Mouse (Mus musculus) MEL (cell line): ENCODE measurements around the gene Mcoln1. TPM values are rescaled to one million over a fixed set of nuclear protein-coding genes. Genes with fewer than 3 reads are reported as not detected.
A peak's percentile ranks its signal among the peaks of the same experiment; 100 is the strongest.

ENCODE experiments used
- DNase-seq: peaks from one replicate; pipeline ENCODE4 v3.0.0; 2011; ENCODE audit warnings: low read depth, low spot score
- H3K27ac ChIP-seq: 2 replicates; pipeline ENCODE4 v1.5.1; 2012; ENCODE audit warnings: low read depth, mild to moderate bottlenecking, control low read depth, low read length, moderate library complexity; ENCODE audit not compliant: control insufficient read depth
- H3K27me3 ChIP-seq, 2 experiments: fragments of 150-350 bp in 1 of 2; sonication (generic) in 1 of 2; 2 replicates each; pipeline ENCODE4 v1.6.1; 2012; ENCODE audit warnings: low read length in 2 of 2, mild to moderate bottlenecking in 2 of 2, improper control_type of control experiment in 1 of 2, moderate library complexity in 1 of 2; ENCODE audit not compliant: insufficient read depth in 2 of 2, control insufficient read depth in 1 of 2
- H3K36me3 ChIP-seq, 2 experiments: 2 replicates each; pipeline ENCODE4 v1.6.1; 2012 to 2014; ENCODE audit warnings: low read length in 2 of 2, improper control_type of control experiment in 1 of 2, inconsistent platforms in 1 of 2, mild to moderate bottlenecking in 1 of 2; ENCODE audit not compliant: insufficient read depth in 2 of 2, control insufficient read depth in 1 of 2
- H3K4me1 ChIP-seq, 2 experiments: fragments of 150-350 bp in 1 of 2; sonication (generic) in 1 of 2; 2 replicates each; pipeline ENCODE4 v1.6.1; 2012; ENCODE audit warnings: low read length in 2 of 2, improper control_type of control experiment in 1 of 2, mild to moderate bottlenecking in 1 of 2; ENCODE audit not compliant: insufficient read depth in 2 of 2, control insufficient read depth in 1 of 2
- H3K4me3 ChIP-seq, 2 experiments: fragments of 150-350 bp in 1 of 2; sonication (generic) in 1 of 2; 2 replicates each; pipeline ENCODE4 v1.5.1; 2012; ENCODE audit warnings: low read depth in 2 of 2, low read length in 2 of 2, mild to moderate bottlenecking in 2 of 2, moderate library complexity in 2 of 2, control low read depth in 1 of 2, improper control_type of control experiment in 1 of 2; ENCODE audit not compliant: control insufficient read depth in 1 of 2, insufficient read depth in 1 of 2
- H3K79me2 ChIP-seq: 2 replicates; pipeline ENCODE4 v1.6.1; 2012; ENCODE audit warnings: mild to moderate bottlenecking, low read length, moderate library complexity; ENCODE audit not compliant: control insufficient read depth, poor library complexity, insufficient read depth
- H3K9ac ChIP-seq: 2 replicates; pipeline ENCODE4 v1.6.1; 2012; ENCODE audit warnings: low read depth, mild to moderate bottlenecking, control low read depth, low read length, moderate library complexity; ENCODE audit not compliant: control insufficient read depth, poor library complexity, severe bottlenecking
- H3K9me3 ChIP-seq: fragments of 150-350 bp; sonication (generic); replicated peaks from 2 replicates; pipeline ENCODE4 v1.6.1; 2012; ENCODE audit warnings: mild to moderate bottlenecking, low read length, improper control_type of control experiment, moderate library complexity; ENCODE audit not compliant: insufficient read depth
- BHLHE40 ChIP-seq: IDR thresholded peaks from 2 replicates; pipeline ENCODE4 v1.6.1; 2012; ENCODE audit warnings: low read depth, mild to moderate bottlenecking, inconsistent platforms, low read length, improper control_type of control experiment, borderline replicate concordance
- CHD1 ChIP-seq: IDR thresholded peaks from 2 replicates; pipeline ENCODE4 v1.6.1; 2012; ENCODE audit warnings: low read depth, mild to moderate bottlenecking, inconsistent platforms, low read length, improper control_type of control experiment
- CHD2 ChIP-seq: IDR thresholded peaks from 2 replicates; pipeline ENCODE4 v1.6.1; 2011; ENCODE audit warnings: low read length, improper control_type of control experiment
- CTCF ChIP-seq, 3 experiments: IDR thresholded peaks in 2 of 3; conservative IDR thresholded peaks in 1 of 3; 2 replicates each; pipeline ENCODE4 v1.5.1; 2011 to 2012; ENCODE audit warnings: low read length in 3 of 3, low read depth in 2 of 3, mild to moderate bottlenecking in 2 of 3, improper control_type of control experiment in 1 of 3, inconsistent platforms in 1 of 3, mixed read lengths in 1 of 3, moderate library complexity in 1 of 3; ENCODE audit not compliant: control insufficient read depth in 1 of 3, insufficient read depth in 1 of 3, poor library complexity in 1 of 3, severe bottlenecking in 1 of 3
- E2F4 ChIP-seq: IDR thresholded peaks from 2 replicates; pipeline ENCODE4 v1.6.1; 2011; ENCODE audit warnings: low read depth, low read length, improper control_type of control experiment, borderline replicate concordance
- GABPA ChIP-seq: IDR thresholded peaks from 2 replicates; pipeline ENCODE4 v1.6.1; 2012; ENCODE audit warnings: low read depth, mild to moderate bottlenecking, inconsistent platforms, low read length, improper control_type of control experiment, moderate library complexity
- GATA1 ChIP-seq: IDR thresholded peaks from 2 replicates; pipeline ENCODE4 v1.6.1; 2011; ENCODE audit warnings: low read depth, low read length, improper control_type of control experiment
- JUND ChIP-seq: IDR thresholded peaks from 2 replicates; pipeline ENCODE4 v1.6.1; 2011; ENCODE audit warnings: low read depth, mild to moderate bottlenecking, improper control_type of control experiment, low read length
- KAT2A ChIP-seq: conservative IDR thresholded peaks from 2 replicates; pipeline ENCODE4 v1.6.1; 2012; ENCODE audit warnings: low read depth, low read length, improper control_type of control experiment, inconsistent platforms
- MAFK ChIP-seq: IDR thresholded peaks from 2 replicates; pipeline ENCODE4 v1.6.1; 2011; ENCODE audit warnings: low read depth, mild to moderate bottlenecking, low read length, improper control_type of control experiment, borderline replicate concordance
- MAX ChIP-seq: IDR thresholded peaks from 2 replicates; pipeline ENCODE4 v1.6.1; 2011; ENCODE audit warnings: low read length, improper control_type of control experiment
- MEF2A ChIP-seq: IDR thresholded peaks from 2 replicates; pipeline ENCODE4 v1.6.1; 2014; ENCODE audit warnings: low read depth, mild to moderate bottlenecking, inconsistent platforms, low read length, improper control_type of control experiment; ENCODE audit not compliant: poor library complexity, insufficient replicate concordance, severe bottlenecking; ENCODE audit errors: extremely low read depth
- MXI1 ChIP-seq: IDR thresholded peaks from 2 replicates; pipeline ENCODE4 v1.6.1; 2011; ENCODE audit warnings: mild to moderate bottlenecking, low read depth, low read length, improper control_type of control experiment
- MYB ChIP-seq: IDR thresholded peaks from 2 replicates; pipeline ENCODE4 v1.6.1; 2011; ENCODE audit warnings: mild to moderate bottlenecking, low read depth, low read length, improper control_type of control experiment
- MYC ChIP-seq: IDR thresholded peaks from 2 replicates; pipeline ENCODE4 v1.6.1; 2011; ENCODE audit warnings: low read depth, mild to moderate bottlenecking, low read length, improper control_type of control experiment, moderate library complexity
- NELFE ChIP-seq: IDR thresholded peaks from 2 replicates; pipeline ENCODE4 v1.6.1; 2011; ENCODE audit warnings: low read depth, low read length, improper control_type of control experiment
- POLR2A ChIP-seq, 2 experiments: IDR thresholded peaks; 2 replicates each; pipeline ENCODE4 v1.6.1; 2011 to 2012; ENCODE audit warnings: low read length in 2 of 2, mild to moderate bottlenecking in 2 of 2, control low read depth in 1 of 2, improper control_type of control experiment in 1 of 2, low read depth in 1 of 2, moderate library complexity in 1 of 2; ENCODE audit not compliant: control insufficient read depth in 1 of 2, insufficient read depth in 1 of 2, poor library complexity in 1 of 2
- POLR2AphosphoS2 ChIP-seq: IDR thresholded peaks from 2 replicates; pipeline ENCODE4 v1.6.1; 2011; ENCODE audit warnings: low read length, improper control_type of control experiment
- POLR2AphosphoS5 ChIP-seq: IDR thresholded peaks from 2 replicates; pipeline ENCODE4 v1.6.1; 2012; ENCODE audit warnings: low read depth, borderline replicate concordance, mild to moderate bottlenecking, inconsistent platforms, low read length, moderate library complexity, mixed read lengths
- RAD21 ChIP-seq: IDR thresholded peaks from 2 replicates; pipeline ENCODE4 v1.6.1; 2011; ENCODE audit warnings: mild to moderate bottlenecking, low read depth, low read length, improper control_type of control experiment
- TAL1 ChIP-seq: IDR thresholded peaks from 2 replicates; pipeline ENCODE4 v1.6.1; 2012; ENCODE audit warnings: mild to moderate bottlenecking, inconsistent platforms, low read length, moderate library complexity, mixed read lengths
- TBP ChIP-seq: IDR thresholded peaks from 2 replicates; pipeline ENCODE4 v1.8.0; 2011; ENCODE audit warnings: low read depth, low read length, improper control_type of control experiment
- TCF12 ChIP-seq: IDR thresholded peaks from 2 replicates; pipeline ENCODE4 v1.6.1; 2014; ENCODE audit warnings: low read depth, mild to moderate bottlenecking, inconsistent platforms, low read length, improper control_type of control experiment, moderate library complexity
- UBTF ChIP-seq: IDR thresholded peaks from 2 replicates; pipeline ENCODE4 v1.6.1; 2012; ENCODE audit warnings: low read depth, mild to moderate bottlenecking, inconsistent platforms, low read length, improper control_type of control experiment, moderate library complexity, borderline replicate concordance; ENCODE audit not compliant: insufficient read depth
- ZC3H11A ChIP-seq: IDR thresholded peaks from 2 replicates; pipeline ENCODE4 v1.6.1; 2012; ENCODE audit warnings: low read depth, mild to moderate bottlenecking, inconsistent platforms, low read length, improper control_type of control experiment
- ZMIZ1 ChIP-seq: IDR thresholded peaks from 2 replicates; pipeline ENCODE4 v1.6.1; 2012; ENCODE audit warnings: low read depth, mild to moderate bottlenecking, inconsistent platforms, low read length, improper control_type of control experiment, moderate library complexity
- ZNF384 ChIP-seq: IDR thresholded peaks from 2 replicates; pipeline ENCODE4 v1.6.1; 2012; ENCODE audit warnings: low read depth, mild to moderate bottlenecking, inconsistent platforms, low read length, improper control_type of control experiment
- polyA plus RNA-seq, 2 experiments: library from polyadenylated mRNA; stranded (reverse) in 1 of 2; unstranded in 1 of 2; fragments of >175 nt in 1 of 2; fragments of >200 nt in 1 of 2; gene quantifications; 2 replicates each; pipeline versions ENCODE4 v1.2.1 to v1.2.4; 2012; ENCODE audit warnings: low replicate concordance in 2 of 2, low read depth in 1 of 2; ENCODE audit not compliant: insufficient read length in 2 of 2, insufficient read depth in 1 of 2, missing spikeins in 1 of 2
- total RNA-seq: library from RNA; depleted of rRNA; stranded (reverse); fragments of 300-350 nt; gene quantifications from 2 replicates; pipeline ENCODE4 v1.2.3, GENCODE M21; 2012

Mcoln1 gene
- total and polyA plus RNA-seq, 3 experiments = 18.0 to 47.6 TPM; not detected in 1

DNA sequence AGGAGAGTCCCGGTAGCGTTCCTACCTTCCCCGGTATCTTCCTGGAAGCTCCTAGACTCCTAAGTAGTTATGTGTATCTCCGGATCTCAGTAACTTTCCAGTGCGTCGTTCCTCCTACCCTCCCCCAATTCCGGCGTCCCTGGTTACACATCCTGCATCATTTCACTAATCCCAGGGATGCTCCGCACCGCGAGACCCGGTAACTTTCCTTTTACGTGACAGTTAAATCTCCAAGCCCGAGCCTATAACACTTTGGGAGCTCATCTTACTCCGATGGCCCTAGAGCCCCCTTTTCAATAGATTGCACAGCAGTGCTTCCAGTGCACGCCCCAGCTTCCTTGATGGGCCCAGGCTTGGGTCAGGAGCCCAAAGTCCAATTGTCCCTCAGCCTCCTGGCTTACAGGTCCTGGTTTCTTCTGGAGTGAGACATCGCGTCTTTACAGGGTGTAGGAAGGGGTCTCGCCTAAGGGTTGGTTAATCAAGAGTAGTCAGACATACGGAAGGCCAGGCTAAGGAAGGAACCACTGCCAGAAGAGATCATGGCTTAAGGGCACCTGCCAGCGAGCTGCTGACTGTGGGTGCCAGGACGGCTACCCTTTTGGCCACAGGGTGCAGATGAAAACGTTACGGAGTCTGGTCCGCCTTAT is 15.6 kb downstream of the Mcoln1 start:
- peak; percentile 74 for DNase-seq
- H3K9ac ChIP-seq = peak overlapping the region; percentile 63
- no peaks in the 10 kb centered on the region for H3K79me2 ChIP-seq
- peaks cover 0 to 4% of the 10 kb centered on the region in 2 experiments; a peak in 2 of 4 replicates for H3K36me3 ChIP-seq
- no peak for TF ChIP-seq CTCF (IDR thresholded peaks at IDR 0.05 in 2 of 3, conservative IDR thresholded peaks at IDR 0.05 in 1 of 3; ENCODE audit: control insufficient read depth in 1 of 3, insufficient read depth in 1 of 3, low read depth in 2 of 3, low read length in 3 of 3, poor library complexity in 1 of 3, severe bottlenecking in 1 of 3)
- 0 out of 2 replicates have a peak, but pooled peaks have one; percentile 14 for TF ChIP-seq CHD1
- no peak for TF ChIP-seq MAFK
- peak; percentile 11; the same call in 1 of the 2 replicates for TF ChIP-seq MXI1
- TF ChIP-seq ZMIZ1 = 0 out of 2 replicates have a peak, but pooled peaks have one; percentile 57
- no peak for TF ChIP-seq E2F4
- TF ChIP-seq MAX = 0 out of 2 replicates have a peak, but pooled peaks have one; percentile 32
- 0 out of 4 replicates have a peak, but pooled peaks of 1 of the 2 experiments have one; percentile 39 for TF ChIP-seq POLR2A (IDR thresholded peaks at IDR 0.05; ENCODE audit: control insufficient read depth in 1 of 2, insufficient read depth in 1 of 2, low read depth in 1 of 2, low read length in 2 of 2, poor library complexity in 1 of 2)
- H3K9me3 ChIP-seq = no peaks in the 10 kb centered on the region
- peaks cover 0 to 3% of the 10 kb centered on the region in 2 experiments; a peak in 1 of 4 replicates for H3K4me1 ChIP-seq
- peak overlapping the region; percentile 23 for H3K27ac ChIP-seq
- H3K4me3 ChIP-seq = peak overlapping the region; percentile 64 to 68
- H3K27me3 ChIP-seq = no peaks in the 10 kb centered on the region

- Histone ChIP-seq H3K79me2 (no peaks in the 10 kb centered on the region), H3K9me3 (no peaks in the 10 kb centered on the region), H3K4me1 (peaks cover 3% of the 10 kb centered on the region in 2 experiments; a peak in 2 of 4 replicates), H3K9ac (peak overlapping the region; percentile 63), H3K36me3 (peaks cover 0 to 4% of the 10 kb centered on the region in 2 experiments; a peak in 2 of 4 replicates), H3K27me3 (no peaks in the 10 kb centered on the region), H3K4me3 (peak overlapping the region; percentile 64 to 68), H3K27ac (peak overlapping the region; percentile 38)
- peak; percentile 93 for DNase-seq
- TF ChIP-seq CHD1 = no peak
- TF ChIP-seq KAT2A = peak; percentile 94
- TF ChIP-seq POLR2AphosphoS5 = no peak
- no peak for TF ChIP-seq E2F4
- 0 out of 2 replicates have a peak, but pooled peaks have one; percentile 41 for TF ChIP-seq BHLHE40
- TF ChIP-seq CHD2 = peak; percentile 99
- TF ChIP-seq MAX = peak; percentile 70
- TF ChIP-seq GABPA = no peak
- TF ChIP-seq ZNF384 = no peak
- no peak for TF ChIP-seq MAFK
- TF ChIP-seq TBP = 0 out of 2 replicates have a peak, but pooled peaks have one; percentile 9
- TF ChIP-seq POLR2AphosphoS2 = no peak
- no peak for TF ChIP-seq MEF2A
- TF ChIP-seq RAD21 = no peak
- TF ChIP-seq UBTF = no peak
- TF ChIP-seq MYC = peak; percentile 82
- TF ChIP-seq MXI1 = peak; percentile 52
- no peak for TF ChIP-seq GATA1
- TF ChIP-seq TCF12 = 0 out of 2 replicates have a peak, but pooled peaks have one; percentile 34
- no peak for TF ChIP-seq TAL1
- TF ChIP-seq POLR2A (IDR thresholded peaks at IDR 0.05; ENCODE audit: control insufficient read depth in 1 of 2, insufficient read depth in 1 of 2, low read depth in 1 of 2, low read length in 2 of 2, poor library complexity in 1 of 2) = peak; percentile 25 to 58; a peak in 2 of 4 replicates
- no peak for TF ChIP-seq ZC3H11A
- TF ChIP-seq MYB = no peak
- no peak for TF ChIP-seq JUND
- no peak; the same call in 1 of the 2 replicates for TF ChIP-seq NELFE
- no peak for TF ChIP-seq ZMIZ1
Measured at GRCm38 (mm10) chr8:3516450-3517116, 16.3 kb downstream of the Mcoln1 start.
